Mouse (Mus musculus) hindbrain, embryonic 12.5 days (tissue): ENCODE data around the gene Hist2h2aa2. TPM values are rescaled to one million over a fixed set of nuclear protein-coding genes. Genes with fewer than 3 reads are reported as not detected.
"Not testable (repeated sequence)": the region's sequence is repeated elsewhere in the genome, so short reads cannot be mapped to it uniquely, and the experiment has no call there.

Experiments used
- ATAC-seq: fragments of 200-750 bp; cut with Nextera tagmentation; 2 replicates; pipeline ENCODE4 v1.8.0; 2017; ENCODE audit warnings: moderate TSS enrichment; ENCODE audit not compliant: low FRiP score
- H3K27ac ChIP-seq: fragments of 300-500 bp; sonication (generic); 2 replicates; pipeline ENCODE4 v1.5.1; 2016; ENCODE audit warnings: mild to moderate bottlenecking
- H3K27me3 ChIP-seq: fragments of 300-500 bp; sonication (generic); 2 replicates; pipeline ENCODE4 v1.6.1; 2016; ENCODE audit warnings: mild to moderate bottlenecking
- H3K36me3 ChIP-seq: fragments of 300-500 bp; sonication (generic); 2 replicates; pipeline ENCODE4 v1.6.1; 2016; ENCODE audit warnings: mild to moderate bottlenecking
- H3K4me1 ChIP-seq: fragments of 300-500 bp; sonication (generic); 2 replicates; pipeline ENCODE4 v1.6.1; 2016
- H3K4me2 ChIP-seq: fragments of 300-500 bp; sonication (generic); replicated peaks from 2 replicates; pipeline ENCODE4 v1.6.1; 2016; ENCODE audit warnings: mild to moderate bottlenecking
- H3K4me3 ChIP-seq: fragments of 300-500 bp; sonication (generic); 2 replicates; pipeline ENCODE4 v1.5.1; 2016; ENCODE audit warnings: mild to moderate bottlenecking
- H3K9ac ChIP-seq: fragments of 300-500 bp; sonication (generic); 2 replicates; pipeline ENCODE4 v1.6.1; 2016; ENCODE audit warnings: mild to moderate bottlenecking, moderate library complexity
- H3K9me3 ChIP-seq: fragments of 300-500 bp; sonication (generic); replicated peaks from 2 replicates; pipeline ENCODE4 v1.6.1; 2016; ENCODE audit warnings: mild to moderate bottlenecking
- WGBS: fragments of 180-500 bp; shearing (Covaris S2); methylation state at CpG from one replicate; pipeline ENCODE4 v1.1.7; 2016; 5-methylcytosine and 5-hydroxymethylcytosine counted together
- polyA plus RNA-seq: library from polyadenylated mRNA; unstranded; fragments of >200 nt; fragmentation: Nextera tagmentation; extraction: Ambion mirVana; gene quantifications from 2 replicates; pipeline ENCODE4 v1.2.1, GENCODE M21; 2016

Hist2h2aa2 gene
- polyA plus RNA-seq, 1 experiment from 2014 or later = 72.3 TPM

- Histone ChIP-seq H3K9ac (no peak overlapping the region), H3K9me3 (no peaks in the 10 kb centered on the region), H3K4me2 (no peak overlapping the region), H3K4me3 (no peak overlapping the region), H3K27me3 (no peaks in the 10 kb centered on the region), H3K27ac (no peak overlapping the region), H3K36me3 (no peaks in the 10 kb centered on the region), H3K4me1 (peaks cover 27% of the 10 kb centered on the region)
- no peak for ATAC-seq
- 27% methylated on average over 2 of the region's 2 CpGs for WGBS
These were observed 14.7 kb downstream of the Hist2h2aa2 start for GRCm38 (mm10) chr3:96225421-96225820.

- H3K9me3 ChIP-seq = no peaks in the 10 kb centered on the region
- H3K27ac ChIP-seq = no peak overlapping the region
- H3K4me3 ChIP-seq = no peak overlapping the region
- WGBS = 90% methylated on average over 4 of the region's 4 CpGs
- no peaks in the 10 kb centered on the region for H3K36me3 ChIP-seq
- no peak for ATAC-seq
- H3K9ac ChIP-seq = no peak overlapping the region
- H3K4me2 ChIP-seq = no peak overlapping the region; the same call in 1 of the 2 replicates
- H3K4me1 ChIP-seq = peaks cover 32% of the 10 kb centered on the region
- H3K27me3 ChIP-seq = no peaks in the 10 kb centered on the region
These were observed 17.3 kb downstream of the Hist2h2aa2 start for GRCm38 (mm10) chr3:96222774-96223173.

DNA sequence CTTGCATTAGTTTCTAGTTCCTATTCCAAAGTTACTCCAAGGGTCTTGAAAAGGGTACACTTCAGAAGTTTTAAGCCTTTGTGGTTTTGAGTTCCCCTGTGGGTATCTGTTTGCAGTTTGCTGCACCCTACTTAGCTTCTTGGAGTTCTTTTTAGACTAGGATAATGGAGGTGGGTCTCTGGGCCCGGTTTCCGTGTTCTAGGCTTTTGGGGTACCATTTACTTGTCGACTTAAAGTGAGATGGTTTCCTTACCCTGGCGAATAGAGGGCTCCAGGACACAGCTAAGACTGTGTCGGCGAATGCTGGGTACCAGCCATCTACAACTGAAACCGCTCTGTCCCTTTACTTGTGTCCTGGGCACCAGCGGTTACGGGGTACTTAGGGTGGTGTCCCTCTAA, 18.4 kb downstream of the Hist2h2aa2 start:
- H3K4me1 ChIP-seq = peaks cover 26% of the 10 kb centered on the region
- WGBS = 18% methylated on average over 9 of the region's 9 CpGs
- H3K27me3 ChIP-seq = no peaks in the 10 kb centered on the region
- H3K4me3 ChIP-seq = peak overlapping the region; percentile 61
- peak overlapping the region; percentile 98 for H3K27ac ChIP-seq
- no peaks in the 10 kb centered on the region for H3K9me3 ChIP-seq
- peak overlapping the region; percentile 87 for H3K4me2 ChIP-seq
- ATAC-seq = no peak
- no peaks in the 10 kb centered on the region for H3K36me3 ChIP-seq
- peak overlapping the region; percentile 79 for H3K9ac ChIP-seq

DNA sequence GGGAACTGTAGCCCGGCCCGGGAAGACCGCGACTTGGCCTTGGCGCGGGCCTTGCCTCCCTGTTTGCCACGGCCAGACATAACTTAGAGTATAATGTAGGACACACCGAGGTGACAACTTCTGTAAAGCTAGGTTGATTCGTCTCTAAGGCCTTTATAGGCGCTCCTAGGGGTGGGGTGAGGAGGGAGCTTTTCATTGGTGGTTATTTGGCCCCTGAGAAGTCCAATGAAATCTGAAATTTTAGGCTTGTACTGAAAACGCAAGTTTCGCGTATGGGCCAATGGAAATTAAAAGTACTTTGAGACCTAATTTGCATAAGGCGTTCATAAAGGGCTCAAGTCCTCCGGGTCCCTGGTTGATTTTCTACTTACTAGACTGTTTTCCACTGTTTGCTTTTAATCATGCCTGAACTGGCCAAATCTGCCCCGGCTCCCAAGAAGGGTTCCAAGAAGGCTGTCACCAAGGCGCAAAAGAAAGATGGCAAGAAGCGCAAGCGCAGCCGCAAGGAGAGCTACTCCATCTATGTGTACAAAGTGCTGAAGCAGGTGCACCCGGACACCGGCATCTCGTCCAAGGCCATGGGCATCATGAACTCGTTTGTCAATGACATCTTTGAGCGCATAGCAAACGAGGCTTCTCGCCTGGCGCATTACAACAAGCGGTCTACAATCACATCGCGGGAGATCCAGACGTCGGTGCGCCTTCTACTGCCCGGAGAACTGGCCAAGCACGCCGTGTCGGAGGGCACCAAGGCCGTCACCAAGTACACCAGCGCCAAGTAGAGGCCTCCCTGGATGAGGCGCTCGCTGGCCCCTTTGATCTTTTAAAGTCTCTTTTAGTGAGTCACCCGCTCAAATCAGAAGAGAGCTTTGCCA, 19.1 kb downstream of the Hist2h2aa2 start, which contains the start of the genes Hist2h2ac and Hist2h2be:
TSS of gene Hist2h2ac (minus strand) at position 116 of the 875 bp plus-strand sequence.
TSS of gene Hist2h2be (plus strand) at position 355 of the 875 bp plus-strand sequence.
- H3K4me1 ChIP-seq = peaks cover 24% of the 10 kb centered on the region
- peak within 1 kb of the TSS; percentile 98 for H3K27ac ChIP-seq
- peak; percentile 73 for ATAC-seq
- H3K4me3 ChIP-seq = peak within 1 kb of the TSS; percentile 61
- no peaks in the 10 kb centered on the region for H3K9me3 ChIP-seq
- H3K36me3 ChIP-seq = no peaks in the 10 kb centered on the region
- under 1% methylated on average over 43 of the region's 43 CpGs for WGBS
- H3K27me3 ChIP-seq = no peaks in the 10 kb centered on the region
- peak within 1 kb of the TSS; percentile 87 for H3K4me2 ChIP-seq
- H3K9ac ChIP-seq = peak within 1 kb of the TSS; percentile 79

GRCm38 (mm10) chr3:96220131-96220764, 19.8 kb downstream of the Hist2h2aa2 start:
- peak overlapping the region; percentile 61 for H3K4me3 ChIP-seq
- not testable (repeated sequence) for H3K9me3 ChIP-seq, H3K27me3 ChIP-seq, H3K36me3 ChIP-seq
- under 1% methylated on average over 42 of the region's 47 CpGs for WGBS
- peak overlapping the region; percentile 87 for H3K4me2 ChIP-seq
- H3K27ac ChIP-seq = peak overlapping the region; percentile 98
- H3K4me1 ChIP-seq = peaks cover 23% of the 10 kb centered on the region
- peak; percentile 30 for ATAC-seq
- peak overlapping the region; percentile 79 for H3K9ac ChIP-seq

DNA sequence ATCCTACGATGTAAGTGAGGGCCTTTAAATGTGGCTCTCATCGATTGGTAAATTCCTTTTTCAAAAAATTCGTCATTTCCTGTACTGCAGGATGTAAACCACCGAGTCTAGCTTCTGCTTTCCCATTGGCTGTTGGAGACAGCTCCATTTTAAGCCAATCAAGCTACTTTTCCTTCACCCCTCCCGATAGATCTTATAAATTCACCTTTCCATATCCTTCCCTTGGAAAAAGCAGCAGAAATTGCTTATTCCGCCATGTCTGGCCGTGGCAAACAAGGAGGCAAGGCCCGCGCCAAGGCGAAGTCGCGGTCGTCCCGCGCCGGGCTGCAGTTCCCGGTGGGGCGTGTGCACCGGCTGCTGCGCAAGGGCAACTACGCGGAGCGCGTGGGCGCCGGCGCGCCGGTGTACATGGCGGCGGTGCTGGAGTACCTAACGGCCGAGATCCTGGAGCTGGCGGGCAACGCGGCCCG, 20.4 kb downstream of the Hist2h2aa2 start, which contains the start of the genes Bola1 and Hist2h2ab:
TSS of gene Bola1 (minus strand) at position 49 of the 470 bp plus-strand sequence.
TSS of gene Hist2h2ab (plus strand) at position 205 of the 470 bp plus-strand sequence.
- Histone ChIP-seq H3K4me1 (peaks cover 23% of the 10 kb centered on the region), H3K4me2 (peak within 1 kb of the TSS; percentile 87), H3K27me3 (no peaks in the 10 kb centered on the region), H3K27ac (peak within 1 kb of the TSS; percentile 98), H3K9ac (peak within 1 kb of the TSS; percentile 79), H3K9me3 (no peaks in the 10 kb centered on the region), H3K4me3 (peak within 1 kb of the TSS; percentile 61), H3K36me3 (no peaks in the 10 kb centered on the region)
- ATAC-seq = peak; percentile 93
- under 1% methylated on average over 37 of the region's 37 CpGs for WGBS

- H3K4me3 ChIP-seq = peak overlapping the region; percentile 61
- WGBS = under 1% methylated on average over 12 of the region's 12 CpGs
- peak overlapping the region; percentile 79 for H3K9ac ChIP-seq
- no peaks in the 10 kb centered on the region for H3K27me3 ChIP-seq
- H3K4me1 ChIP-seq = peaks cover 22% of the 10 kb centered on the region
- no peaks in the 10 kb centered on the region for H3K9me3 ChIP-seq
- peak overlapping the region; percentile 98 for H3K27ac ChIP-seq
- no peaks in the 10 kb centered on the region for H3K36me3 ChIP-seq
- peak overlapping the region; percentile 87 for H3K4me2 ChIP-seq
- peak; percentile 62 for ATAC-seq
These were observed 20.9 kb downstream of the Hist2h2aa2 start for GRCm38 (mm10) chr3:96219191-96219641.

- H3K36me3 ChIP-seq = no peaks in the 10 kb centered on the region
- no peaks in the 10 kb centered on the region for H3K4me1 ChIP-seq
- peaks cover 7% of the 10 kb centered on the region; the same call in 1 of the 2 replicates for H3K27me3 ChIP-seq
- no peak overlapping the region for H3K9ac ChIP-seq
- no peak overlapping the region for H3K4me2 ChIP-seq
- no peaks in the 10 kb centered on the region for H3K9me3 ChIP-seq
- no peak overlapping the region for H3K4me3 ChIP-seq
- 28% methylated on average over 15 of the region's 15 CpGs for WGBS
- no peak overlapping the region for H3K27ac ChIP-seq
- no peak for ATAC-seq
These were observed 30.8 kb downstream of the Hist2h2aa2 start for GRCm38 (mm10) chr3:96209242-96209641.

GRCm38 (mm10) chr3:96207819-96208218, 32.3 kb downstream of the Hist2h2aa2 start:
- ATAC-seq = no peak
- no peak overlapping the region for H3K9ac ChIP-seq
- WGBS = 85% methylated on average over 3 of the region's 3 CpGs
- H3K4me3 ChIP-seq = no peak overlapping the region
- no peak overlapping the region for H3K4me2 ChIP-seq
- no peak overlapping the region for H3K27ac ChIP-seq
- peaks cover 5% of the 10 kb centered on the region; the same call in 1 of the 2 replicates for H3K27me3 ChIP-seq
- H3K4me1 ChIP-seq = no peaks in the 10 kb centered on the region
- H3K36me3 ChIP-seq = no peaks in the 10 kb centered on the region
- no peaks in the 10 kb centered on the region for H3K9me3 ChIP-seq

DNA sequence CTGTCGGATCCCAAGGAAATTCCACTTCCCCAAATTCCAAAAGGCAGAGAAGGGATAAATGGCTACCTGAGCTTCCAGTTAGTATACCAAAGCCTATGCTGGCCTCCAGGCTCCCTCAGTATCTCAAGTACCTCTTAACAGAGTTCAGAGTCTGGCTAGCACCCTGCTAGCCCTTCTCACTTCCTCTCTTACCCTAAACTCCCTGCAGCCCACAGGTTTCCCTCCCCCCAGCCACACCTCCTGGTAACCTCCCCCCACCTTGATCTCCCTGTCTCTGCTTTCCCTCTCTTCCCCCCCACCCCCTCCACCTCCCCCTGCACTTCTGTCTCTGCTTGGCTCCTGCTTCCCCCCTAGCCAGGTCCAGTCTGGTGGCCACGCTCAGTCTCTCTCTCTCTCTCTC, 40.3 kb downstream of the Hist2h2aa2 start:
- peaks cover 5% of the 10 kb centered on the region; the same call in 1 of the 2 replicates for H3K27me3 ChIP-seq
- no peak overlapping the region for H3K27ac ChIP-seq
- peaks cover 6% of the 10 kb centered on the region; the same call in 1 of the 2 replicates for H3K36me3 ChIP-seq
- no peak overlapping the region for H3K9ac ChIP-seq
- H3K4me2 ChIP-seq = no peak overlapping the region
- H3K4me3 ChIP-seq = no peak overlapping the region
- no peaks in the 10 kb centered on the region for H3K9me3 ChIP-seq
- H3K4me1 ChIP-seq = peaks cover 15% of the 10 kb centered on the region
- 76% methylated on average over 2 of the region's 2 CpGs for WGBS
- ATAC-seq = no peak

GRCm38 (mm10) chr3:96198601-96199251, 41.4 kb downstream of the Hist2h2aa2 start:
- WGBS = 28% methylated on average over 8 of the region's 8 CpGs
- H3K27me3 ChIP-seq, ATAC-seq, H3K4me3 ChIP-seq, H3K9me3 ChIP-seq, H3K9ac ChIP-seq, H3K27ac ChIP-seq: not testable (repeated sequence)
- Histone ChIP-seq H3K4me2 (peak overlapping the region; percentile 96; the same call in 1 of the 2 replicates), H3K36me3 (peaks cover 16% of the 10 kb centered on the region), H3K4me1 (peaks cover 15% of the 10 kb centered on the region)
